Mouse (Mus musculus): ENCODE results near the gene Vamp5. TPM values are rescaled to one million over a fixed set of nuclear protein-coding genes. Genes with fewer than 3 reads are reported as not detected.
A peak's percentile ranks its signal among the peaks of the same experiment; 100 is the strongest.

Gene Vamp5
- polyA plus RNA-seq, 1 experiment from 2014 or later, result 15.9 TPM

- Histone ChIP-seq H3K27ac (replicated peaks) (no peak overlapping the region), H3K27me3 (replicated peaks; ENCODE audit: low read depth, poor library complexity, severe bottlenecking) (no peaks in the 10 kb centered on the region), H3K4me1 (peaks cover 47% of the 10 kb centered on the region), H3K9me3 (no peaks in the 10 kb centered on the region), H3K36me3 (replicated peaks) (peaks cover 38% of the 10 kb centered on the region), H3K4me3 (no peak overlapping the region)
- WGBS, result 72% methylated on average over 2 of the region's 2 CpGs
- DNase-seq (ENCODE audit: low spot score), result no peak
Observed at GRCm38 (mm10) chr6:72359343-72359742, 20.9 kb downstream of the Vamp5 start.

DNA sequence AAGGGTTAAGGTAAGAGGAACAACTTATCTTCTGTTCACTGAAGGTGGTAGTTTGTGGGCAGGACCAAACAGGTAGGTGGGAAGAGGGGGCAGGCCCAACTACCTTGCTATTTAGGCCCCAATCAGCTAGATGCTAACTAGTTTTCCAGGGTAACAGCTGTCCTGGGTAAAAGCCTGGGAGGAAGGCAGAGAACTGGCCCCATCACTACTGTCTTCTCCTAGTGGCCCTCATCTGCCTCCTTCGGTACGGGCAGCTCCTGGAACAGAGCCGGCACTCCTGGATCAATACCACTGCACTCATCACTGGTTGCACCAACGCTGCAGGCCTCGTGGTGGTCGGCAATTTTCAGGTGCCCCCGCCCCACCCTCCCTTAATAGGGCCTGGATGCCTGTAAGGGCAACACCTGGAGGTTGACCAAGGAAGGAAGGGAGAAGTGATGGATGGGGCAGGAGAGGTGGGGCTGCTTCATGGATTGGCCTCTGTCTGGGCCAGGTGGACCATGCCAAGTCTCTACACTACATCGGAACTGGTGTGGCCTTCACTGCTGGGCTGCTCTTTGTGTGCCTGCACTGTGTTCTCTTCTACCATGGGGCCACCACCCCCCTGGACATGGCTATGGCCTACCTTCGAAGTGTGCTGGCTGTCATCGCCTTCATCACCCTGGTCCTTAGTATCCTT lies 22.0 kb downstream of the Vamp5 start:
- H3K9me3 ChIP-seq, result no peaks in the 10 kb centered on the region
- H3K27me3 ChIP-seq (replicated peaks; ENCODE audit: low read depth, poor library complexity, severe bottlenecking), result no peaks in the 10 kb centered on the region
- WGBS, result 91% methylated on average over 10 of the region's 10 CpGs
- H3K4me1 ChIP-seq, result peaks cover 58% of the 10 kb centered on the region
- no peak overlapping the region for H3K27ac ChIP-seq (replicated peaks)
- DNase-seq (ENCODE audit: low spot score), result no peak
- peaks cover 38% of the 10 kb centered on the region for H3K36me3 ChIP-seq (replicated peaks)
- no peak overlapping the region for H3K4me3 ChIP-seq

DNA sequence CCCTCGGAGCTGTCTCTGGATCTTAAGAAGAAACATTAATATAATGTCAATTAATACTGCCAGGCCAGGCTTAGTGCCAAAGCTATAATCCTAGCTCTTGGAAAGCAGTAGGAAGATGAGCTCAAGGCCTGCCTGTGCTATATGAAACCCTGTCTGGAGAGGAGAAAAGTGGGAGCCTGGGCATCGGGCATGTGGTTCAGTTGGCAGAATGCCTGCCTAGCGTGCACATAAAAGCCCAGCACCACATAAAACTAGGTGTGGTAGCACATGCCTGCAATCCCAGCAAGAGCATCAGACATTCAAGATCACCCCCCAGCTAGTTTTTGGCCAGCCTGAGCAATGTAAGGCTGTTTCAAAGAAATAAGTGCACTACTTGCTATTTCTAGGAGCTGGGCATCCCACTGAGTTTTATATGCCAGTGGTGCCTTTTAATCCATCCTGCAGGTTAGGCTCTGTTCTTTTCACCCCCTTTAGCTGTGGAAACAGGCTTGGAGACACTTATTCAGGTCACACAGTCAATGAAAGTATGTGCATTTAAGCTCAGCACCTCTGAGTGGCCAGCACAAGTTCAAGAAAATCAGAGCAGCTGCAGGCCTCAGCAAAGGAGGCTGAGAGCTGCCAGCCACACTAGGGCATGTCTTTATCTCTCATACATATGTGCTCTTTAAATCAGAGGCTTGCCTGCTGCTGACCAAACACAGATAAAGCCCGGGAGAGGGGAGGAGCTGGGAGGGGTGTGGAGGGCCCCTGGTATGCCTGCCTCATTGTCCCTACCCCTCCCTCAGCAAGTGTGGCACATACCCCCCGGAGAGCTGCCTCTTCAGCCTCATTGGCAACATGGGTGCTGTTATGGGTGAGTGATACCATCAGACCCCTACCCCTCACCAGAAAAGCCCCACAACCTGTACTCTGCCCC lies 22.8 kb downstream of the Vamp5 start:
- no peak for DNase-seq (ENCODE audit: low spot score)
- Histone ChIP-seq H3K9me3 (no peaks in the 10 kb centered on the region), H3K27me3 (replicated peaks; ENCODE audit: low read depth, poor library complexity, severe bottlenecking) (no peaks in the 10 kb centered on the region), H3K27ac (replicated peaks) (no peak overlapping the region), H3K4me3 (no peak overlapping the region), H3K36me3 (replicated peaks) (peaks cover 38% of the 10 kb centered on the region), H3K4me1 (peaks cover 59% of the 10 kb centered on the region)
- WGBS, result 80% methylated on average over 5 of the region's 5 CpGs

DNA sequence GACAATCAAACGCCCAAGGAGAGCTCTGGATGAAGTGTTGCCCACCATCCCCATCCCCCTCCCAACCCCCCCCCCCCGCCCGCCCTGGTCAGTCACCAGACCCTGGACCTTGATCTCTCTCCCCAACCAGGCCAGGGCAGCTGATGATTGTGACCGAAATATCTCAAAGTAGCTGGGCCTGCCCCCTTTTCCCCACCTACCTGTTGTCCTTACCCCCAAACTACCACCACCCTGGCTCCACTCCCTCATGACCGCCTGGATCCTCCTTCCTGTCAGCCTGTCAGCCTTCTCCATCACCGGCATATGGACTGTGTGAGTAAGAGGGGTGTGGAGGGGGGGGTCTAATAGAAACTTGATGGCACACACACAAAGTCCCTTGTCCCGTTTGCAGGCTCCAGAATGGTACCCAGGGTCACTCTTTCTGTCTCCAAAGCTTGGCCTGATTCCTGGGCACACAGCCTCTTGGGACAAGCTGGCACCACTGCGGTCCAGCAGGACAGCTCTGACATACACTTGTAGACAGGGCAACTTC lies 24.2 kb downstream of the Vamp5 start:
- H3K27me3 ChIP-seq (replicated peaks; ENCODE audit: low read depth, poor library complexity, severe bottlenecking), result no peaks in the 10 kb centered on the region
- peak overlapping the region; percentile 76; the same call in 1 of the 2 replicates for H3K27ac ChIP-seq (replicated peaks)
- 32% methylated on average over 8 of the region's 8 CpGs for WGBS
- peaks cover 43% of the 10 kb centered on the region for H3K36me3 ChIP-seq (replicated peaks)
- no peaks in the 10 kb centered on the region for H3K9me3 ChIP-seq
- DNase-seq (ENCODE audit: low spot score), result no peak
- H3K4me1 ChIP-seq, result peaks cover 59% of the 10 kb centered on the region
- H3K4me3 ChIP-seq, result peak overlapping the region; percentile 73

- no peaks in the 10 kb centered on the region for H3K27me3 ChIP-seq (replicated peaks; ENCODE audit: low read depth, poor library complexity, severe bottlenecking)
- H3K27ac ChIP-seq (replicated peaks), result peak within 1 kb of the TSS; percentile 76
- peak; percentile 87 for DNase-seq (ENCODE audit: low spot score)
- H3K4me3 ChIP-seq, result peak within 1 kb of the TSS; percentile 73
- peaks cover 51% of the 10 kb centered on the region for H3K4me1 ChIP-seq
- H3K9me3 ChIP-seq, result no peaks in the 10 kb centered on the region
- peaks cover 45% of the 10 kb centered on the region for H3K36me3 ChIP-seq (replicated peaks)
- WGBS, result under 1% methylated on average over 71 of the region's 71 CpGs
Observed at GRCm38 (mm10) chr6:72355066-72355911, 25.0 kb downstream of the Vamp5 start, which contains the start of gene Tmem150a. Gene Tmem150a (plus strand): TSS chr6:72355447.

DNA sequence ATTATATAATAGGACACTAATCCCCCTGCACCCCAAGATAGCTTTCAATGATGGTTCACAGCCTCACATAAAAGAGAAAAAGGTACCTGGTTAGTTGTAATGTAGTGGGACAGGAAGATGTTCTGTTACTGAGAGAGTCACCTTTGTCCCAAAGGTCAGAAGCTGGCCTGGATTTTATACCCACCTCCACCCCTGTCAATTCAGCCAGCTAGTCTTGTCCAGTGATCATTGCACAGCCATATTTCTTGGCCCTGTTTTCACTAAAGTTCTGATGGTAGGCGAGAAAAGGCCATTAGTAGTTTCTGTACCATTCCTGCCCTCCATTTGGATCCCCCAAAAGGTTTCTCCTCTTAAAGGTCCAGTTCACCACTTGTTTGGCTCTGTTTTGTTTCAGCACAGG lies 26.2 kb downstream of the Vamp5 start:
- Histone ChIP-seq H3K9me3 (no peaks in the 10 kb centered on the region), H3K4me1 (peaks cover 50% of the 10 kb centered on the region), H3K36me3 (replicated peaks) (peaks cover 45% of the 10 kb centered on the region), H3K27me3 (replicated peaks; ENCODE audit: low read depth, poor library complexity, severe bottlenecking) (no peaks in the 10 kb centered on the region), H3K4me3 (no peak overlapping the region), H3K27ac (replicated peaks) (no peak overlapping the region)
- no peak for DNase-seq (ENCODE audit: low spot score)
- WGBS, result 72% methylated on average over 1 of the region's 1 CpGs

DNA sequence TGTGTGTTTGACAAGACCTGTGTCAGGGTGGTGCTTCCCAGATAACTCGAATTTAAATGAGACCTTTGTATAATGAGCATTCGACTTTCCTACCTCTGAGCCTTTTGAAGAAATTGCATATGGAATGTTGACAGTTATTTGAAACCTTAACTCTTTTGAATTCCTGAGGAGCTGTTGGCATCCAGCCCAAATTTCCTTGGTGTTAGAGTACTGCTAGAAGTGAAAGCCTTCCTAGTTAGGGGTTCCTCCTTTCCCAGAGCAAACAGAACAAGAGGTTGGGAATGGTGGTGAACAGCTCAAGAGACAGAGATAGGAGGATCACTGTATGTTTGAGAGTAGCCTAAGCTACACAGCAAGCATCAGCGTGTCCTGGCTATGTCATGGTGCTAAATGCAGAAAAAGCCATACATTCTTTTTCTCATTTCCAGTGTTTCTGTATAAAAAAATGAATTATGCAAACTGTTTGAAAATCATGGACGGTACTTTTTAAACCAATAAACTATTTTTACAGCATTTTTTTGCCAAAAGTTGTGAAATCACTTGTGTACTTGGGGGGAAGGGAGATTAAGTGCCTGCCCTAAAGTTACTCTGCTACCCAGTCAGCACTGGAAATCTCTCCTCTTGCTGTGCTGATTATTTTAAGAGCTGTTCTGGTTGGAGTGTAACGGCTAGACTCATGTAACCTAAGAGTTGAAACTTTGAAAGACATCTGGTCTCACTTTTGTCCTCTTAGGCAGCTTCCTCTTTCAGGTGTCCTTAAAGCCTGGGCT lies 27.4 kb downstream of the Vamp5 start:
- no peaks in the 10 kb centered on the region for H3K27me3 ChIP-seq (replicated peaks; ENCODE audit: low read depth, poor library complexity, severe bottlenecking)
- 68% methylated on average over 5 of the region's 5 CpGs for WGBS
- no peak overlapping the region for H3K4me3 ChIP-seq
- DNase-seq (ENCODE audit: low spot score), result no peak
- H3K9me3 ChIP-seq, result no peaks in the 10 kb centered on the region
- peaks cover 42% of the 10 kb centered on the region for H3K36me3 ChIP-seq (replicated peaks)
- H3K4me1 ChIP-seq, result peaks cover 62% of the 10 kb centered on the region
- H3K27ac ChIP-seq (replicated peaks), result no peak overlapping the region

- peaks cover 33% of the 10 kb centered on the region for H3K36me3 ChIP-seq (replicated peaks)
Observed at GRCm38 (mm10) chr6:72350214-72350613, 30.1 kb downstream of the Vamp5 start.

GRCm38 (mm10) chr6:72348411-72348810 lies 31.9 kb downstream of the Vamp5 start:
- no peaks in the 10 kb centered on the region for H3K9me3 ChIP-seq
- peaks cover 63% of the 10 kb centered on the region for H3K4me1 ChIP-seq
- peaks cover 33% of the 10 kb centered on the region for H3K36me3 ChIP-seq (replicated peaks)
- no peak overlapping the region for H3K27ac ChIP-seq (replicated peaks)
- no peak for DNase-seq (ENCODE audit: low spot score)
- H3K27me3 ChIP-seq (replicated peaks; ENCODE audit: low read depth, poor library complexity, severe bottlenecking), result no peaks in the 10 kb centered on the region
- H3K4me3 ChIP-seq, result peak overlapping the region; percentile 77; the same call in 1 of the 2 replicates
- WGBS, result 82% methylated on average over 10 of the region's 10 CpGs

More at GRCm38 (mm10) chr6:72350214-72350613, 30.1 kb downstream of the Vamp5 start:
- no peak overlapping the region for H3K27ac ChIP-seq (replicated peaks)
- H3K9me3 ChIP-seq, result no peaks in the 10 kb centered on the region
- H3K4me3 ChIP-seq, result no peak overlapping the region
- WGBS, result 91% methylated on average over 2 of the region's 2 CpGs
- H3K4me1 ChIP-seq, result peaks cover 68% of the 10 kb centered on the region
- no peaks in the 10 kb centered on the region for H3K27me3 ChIP-seq (replicated peaks; ENCODE audit: low read depth, poor library complexity, severe bottlenecking)
- no peak for DNase-seq (ENCODE audit: low spot score)

GRCm38 (mm10) chr6:72347166-72347941 lies 32.9 kb downstream of the Vamp5 start, which contains the start of gene 0610030E20Rik:
Gene 0610030E20Rik (plus strand): TSS chr6:72347317.
- Histone ChIP-seq H3K36me3 (replicated peaks) (peaks cover 38% of the 10 kb centered on the region), H3K27me3 (replicated peaks; ENCODE audit: low read depth, poor library complexity, severe bottlenecking) (no peaks in the 10 kb centered on the region), H3K27ac (replicated peaks) (peak within 1 kb of the TSS; percentile 95), H3K4me1 (peaks cover 55% of the 10 kb centered on the region), H3K9me3 (no peaks in the 10 kb centered on the region), H3K4me3 (peak within 1 kb of the TSS; percentile 77)
- peak; percentile 86 for DNase-seq (ENCODE audit: low spot score)
- under 1% methylated on average over 72 of the region's 72 CpGs for WGBS

- WGBS, result 79% methylated on average over 4 of the region's 4 CpGs
- Histone ChIP-seq H3K9me3 (no peaks in the 10 kb centered on the region), H3K4me1 (peaks cover 53% of the 10 kb centered on the region), H3K4me3 (peak overlapping the region; percentile 77; the same call in 1 of the 2 replicates), H3K27me3 (replicated peaks; ENCODE audit: low read depth, poor library complexity, severe bottlenecking) (no peaks in the 10 kb centered on the region), H3K36me3 (replicated peaks) (peaks cover 39% of the 10 kb centered on the region), H3K27ac (replicated peaks) (no peak overlapping the region)
- no peak for DNase-seq (ENCODE audit: low spot score)
Observed at GRCm38 (mm10) chr6:72346261-72346660, 34.0 kb downstream of the Vamp5 start.
